Mouse (Mus musculus) gastrocnemius, postnatal 25 days (tissue): ENCODE measurements around the gene Fbxo11. TPM values are rescaled to one million over a fixed set of nuclear protein-coding genes. Genes with fewer than 3 reads are reported as not detected.
"Not testable (repeated sequence)": the region's sequence is repeated elsewhere in the genome, so short reads cannot be mapped to it uniquely, and the experiment has no call there.

Experiments
- DNase-seq: peaks from one replicate; pipeline ENCODE4 v3.0.0; 2022
- total RNA-seq, 2 experiments: library from RNA; stranded (reverse); gene quantifications; 1 replicate in 1 of 2; 2 replicates in 1 of 2; pipeline ENCODE4 v1.2.3; 2021

The Fbxo11 gene
- total RNA-seq, 2 experiments from 2014 or later, result 27.0 to 27.2 TPM

DNA sequence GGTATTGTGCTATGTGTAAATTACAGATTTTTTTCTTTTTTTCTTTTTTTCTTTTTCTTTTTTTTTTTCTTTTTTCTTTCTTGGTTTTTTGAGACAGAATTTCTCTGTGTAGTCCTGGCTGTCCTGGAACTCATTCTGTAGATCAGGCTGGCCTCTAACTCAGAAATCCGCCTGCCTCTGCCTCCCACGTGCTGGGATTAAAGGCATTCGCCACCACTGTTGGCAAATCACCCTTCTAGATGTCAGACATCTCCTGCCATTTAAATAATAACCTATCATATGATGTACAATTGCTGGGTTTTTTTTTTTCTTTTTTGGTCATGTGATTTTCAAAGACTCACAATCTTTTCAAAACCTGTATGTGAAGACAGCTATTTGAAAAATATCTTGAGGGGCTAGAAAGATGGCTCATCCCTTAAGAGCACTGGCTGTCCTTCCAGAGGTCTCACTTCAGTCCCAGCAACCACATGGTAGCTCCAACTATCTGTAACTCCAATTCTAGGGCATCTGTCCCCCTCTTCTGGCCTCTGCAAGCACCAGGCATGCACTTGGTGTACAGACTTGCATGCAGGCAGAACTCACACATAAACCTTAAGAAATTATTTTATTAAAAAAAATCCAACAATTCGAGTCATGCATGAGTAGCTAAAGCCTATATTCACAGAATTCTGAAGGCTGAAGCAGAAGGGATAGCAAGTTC is 2.3 kb upstream of the Fbxo11 start:
- DNase-seq, result no peak

DNA sequence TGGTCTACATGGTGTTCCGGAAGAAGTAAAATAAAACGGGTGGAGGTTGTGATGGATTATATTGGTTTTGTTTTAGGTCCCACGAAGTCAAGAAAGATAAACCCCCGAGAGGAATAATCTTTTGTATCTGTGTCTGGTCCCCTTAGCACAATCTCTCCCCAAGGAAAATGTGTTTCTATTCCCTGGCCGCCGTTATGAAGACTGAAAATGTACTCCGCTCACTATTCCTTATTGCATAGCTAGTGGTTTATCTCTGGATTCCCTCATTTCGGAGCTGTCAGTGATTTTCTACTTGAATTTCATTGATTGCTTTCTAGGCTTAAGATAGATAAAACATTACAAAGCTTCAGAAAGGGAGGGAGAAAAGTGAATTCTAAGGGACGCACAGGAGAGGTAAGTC is 1.7 kb upstream of the Fbxo11 start:
- no peak for DNase-seq

DNA sequence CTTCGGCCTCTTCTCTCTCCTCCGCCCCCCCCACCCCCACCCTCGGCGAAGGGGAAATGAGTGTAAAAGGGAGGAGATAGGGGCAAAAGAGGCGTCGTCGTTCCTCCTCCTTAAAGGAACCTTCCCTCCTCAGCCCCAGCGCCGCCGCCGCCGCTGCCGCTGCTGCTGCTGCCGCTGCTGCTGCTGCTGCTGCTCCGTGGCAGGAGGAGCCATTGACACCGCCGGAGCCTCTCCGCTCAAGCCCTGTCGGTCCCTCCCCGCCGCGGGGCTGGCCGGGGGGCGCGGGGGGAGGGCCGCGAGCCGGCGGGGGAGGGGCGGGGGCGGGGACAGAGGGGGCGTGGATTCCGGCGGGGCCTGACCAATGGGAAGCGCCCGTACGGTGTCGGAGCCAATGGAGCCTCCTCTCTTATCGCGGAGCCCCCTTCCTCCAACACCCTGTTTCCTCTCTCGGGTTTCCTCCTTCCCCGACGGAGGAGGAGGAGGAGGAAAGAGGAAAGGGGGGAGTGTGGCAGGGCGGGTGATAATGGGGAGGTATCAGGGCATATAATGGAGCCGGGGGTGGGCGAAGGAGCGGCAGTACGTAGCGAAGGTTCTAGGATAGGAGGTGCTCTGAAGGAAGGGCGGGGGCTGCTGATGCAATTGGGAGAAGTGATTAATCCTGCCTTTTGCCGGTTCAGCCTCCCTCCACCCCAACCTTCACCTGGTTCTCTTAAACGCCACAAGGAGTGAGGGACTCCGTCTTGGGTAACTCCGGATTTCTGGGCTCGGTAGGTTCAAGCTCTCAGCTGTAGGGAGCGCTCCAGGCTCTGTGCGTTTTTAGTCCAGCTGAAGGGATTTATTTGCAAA is 933 bp upstream of the Fbxo11 start:
- DNase-seq, result peak; percentile 97

DNA sequence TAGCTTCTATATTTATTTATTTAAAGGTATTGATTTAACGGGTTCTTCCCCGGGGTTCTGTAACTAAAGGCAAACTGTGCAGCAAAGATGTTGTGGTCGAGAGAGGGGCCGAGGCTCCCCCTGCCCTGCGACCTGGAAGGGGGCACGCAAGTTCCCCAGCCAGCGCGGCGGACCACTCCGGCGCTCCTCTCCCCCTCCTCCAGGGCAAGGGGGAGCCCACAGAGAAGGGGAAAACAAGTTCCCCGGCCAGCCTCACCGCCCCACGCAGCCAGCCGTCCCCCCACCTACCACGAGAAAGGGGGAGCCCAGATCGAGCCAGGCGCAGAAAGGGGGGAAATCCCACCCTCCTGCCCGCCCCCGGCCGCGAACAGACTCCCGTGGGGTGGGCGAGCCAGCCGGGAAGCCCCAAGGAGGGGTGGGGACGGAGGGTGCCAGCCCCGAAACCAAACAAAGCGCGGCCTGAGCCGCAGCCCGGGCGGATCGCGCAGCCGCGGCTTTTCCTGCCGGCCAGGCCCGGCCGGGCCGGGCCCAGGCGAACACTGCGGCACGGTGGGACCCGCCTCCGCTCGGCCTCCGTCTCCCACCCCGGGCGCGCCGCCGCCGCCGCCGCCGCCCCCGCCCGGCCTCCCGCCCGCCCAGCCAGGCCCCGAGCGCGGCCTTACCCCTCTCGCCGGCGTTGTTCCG is 602 bp downstream of the Fbxo11 start:
- peak; percentile 64 for DNase-seq

DNA sequence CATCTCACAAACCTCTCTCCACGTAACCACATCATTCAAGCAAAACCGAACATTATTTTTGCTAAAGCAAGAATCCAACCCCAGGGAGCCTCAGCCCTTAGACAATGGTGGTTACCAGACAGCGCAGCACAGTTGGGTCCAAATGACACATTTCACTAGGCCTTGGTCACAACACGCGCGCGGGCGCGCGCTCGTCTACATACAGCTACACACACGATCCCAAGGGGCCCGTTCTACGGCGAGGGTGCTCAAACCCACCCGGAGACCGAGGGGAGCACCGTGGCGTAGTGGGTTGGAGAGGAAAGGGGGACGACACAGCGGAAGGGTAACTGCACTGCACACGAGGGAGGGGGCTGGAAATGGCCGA is 1.1 kb downstream of the Fbxo11 start:
- peak; percentile 36 for DNase-seq

DNA sequence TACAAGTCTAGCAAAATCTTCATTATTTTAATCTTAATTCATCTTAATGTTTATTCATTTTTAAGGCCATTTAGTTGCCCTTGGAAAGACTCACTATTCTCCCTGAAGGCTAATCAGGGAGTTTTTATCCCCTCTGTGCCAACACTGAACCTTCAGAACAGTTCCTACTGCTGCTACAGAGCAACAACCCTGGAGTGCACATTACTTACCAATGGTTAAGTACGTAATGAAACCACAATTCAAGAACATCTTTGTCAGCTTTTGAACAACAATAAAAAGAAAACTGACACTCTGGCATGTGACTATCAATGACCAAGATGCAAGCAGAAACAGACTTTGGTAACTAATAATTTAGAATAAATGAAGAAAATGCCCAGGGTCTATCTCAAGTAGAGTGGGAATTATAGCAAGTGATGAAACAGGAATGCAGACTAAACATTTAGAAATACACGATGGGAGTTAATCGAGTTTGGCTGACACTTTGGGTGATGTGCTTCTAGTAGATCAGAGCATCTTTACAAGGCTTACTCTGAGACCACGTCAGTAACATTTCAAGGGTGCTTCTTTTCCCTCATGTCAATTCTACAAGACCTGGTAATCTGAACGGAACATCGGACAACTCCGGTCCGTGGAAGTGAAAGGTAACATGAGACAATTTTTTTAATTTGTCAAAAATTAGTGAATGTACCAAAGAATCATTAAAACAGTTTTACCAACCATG is 2.1 kb downstream of the Fbxo11 start:
- no peak for DNase-seq

DNA sequence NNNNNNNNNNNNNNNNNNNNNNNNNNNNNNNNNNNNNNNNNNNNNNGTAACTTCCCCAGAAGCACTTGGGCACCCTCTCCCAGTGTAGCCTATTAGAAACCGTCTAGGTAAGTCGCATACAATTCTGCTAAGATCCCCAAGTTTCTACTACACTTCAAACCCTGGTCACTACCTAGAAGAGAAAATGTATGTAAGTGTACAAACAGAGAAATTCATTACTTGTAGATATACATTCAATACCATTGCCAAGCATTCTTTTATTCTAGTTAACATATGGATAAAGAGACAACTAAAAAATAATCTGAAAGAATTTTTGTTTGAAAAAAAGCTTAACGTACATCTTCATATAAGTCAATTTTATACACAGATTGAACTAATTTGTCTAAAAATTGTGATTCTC is 3.1 kb downstream of the Fbxo11 start:
- no peak for DNase-seq

DNA sequence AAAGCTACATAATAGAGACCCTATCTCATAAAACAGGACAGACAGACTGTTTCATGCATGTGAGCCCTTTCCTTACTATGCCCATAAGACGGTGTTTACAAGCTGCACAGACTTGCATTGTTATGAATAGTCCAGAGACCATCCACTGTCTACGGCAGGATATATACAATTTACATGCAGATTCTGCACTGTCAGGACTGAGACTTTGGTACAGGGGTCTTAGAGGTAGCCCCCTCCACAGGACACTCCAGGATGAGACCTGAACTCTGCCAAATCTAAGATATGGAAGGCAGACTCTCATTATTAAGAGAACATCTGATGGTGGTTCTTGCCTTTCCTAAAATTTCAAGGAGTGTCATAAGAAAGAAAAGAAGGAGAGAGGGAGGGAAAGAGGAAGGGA is 6.8 kb downstream of the Fbxo11 start:
- DNase-seq, result no peak

DNA sequence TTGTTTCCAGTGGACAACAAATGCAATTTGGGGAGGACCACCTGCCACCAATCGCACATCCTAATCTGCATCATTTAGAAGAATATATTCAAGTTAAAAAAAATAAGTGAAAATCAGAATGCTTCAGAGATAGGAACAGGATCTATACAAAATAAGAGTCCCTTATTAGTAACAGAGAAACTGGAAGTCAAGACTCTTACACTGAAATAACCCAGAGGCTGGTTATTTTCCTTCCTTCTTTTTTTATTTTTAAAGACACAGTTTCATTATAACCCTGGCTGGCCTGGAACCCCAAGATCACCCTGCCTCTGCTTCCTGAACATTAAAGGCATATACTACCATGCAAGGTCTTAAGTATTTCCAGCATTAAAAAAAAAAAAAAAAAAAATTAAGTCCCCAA is 7.2 kb downstream of the Fbxo11 start:
- no peak for DNase-seq

DNA sequence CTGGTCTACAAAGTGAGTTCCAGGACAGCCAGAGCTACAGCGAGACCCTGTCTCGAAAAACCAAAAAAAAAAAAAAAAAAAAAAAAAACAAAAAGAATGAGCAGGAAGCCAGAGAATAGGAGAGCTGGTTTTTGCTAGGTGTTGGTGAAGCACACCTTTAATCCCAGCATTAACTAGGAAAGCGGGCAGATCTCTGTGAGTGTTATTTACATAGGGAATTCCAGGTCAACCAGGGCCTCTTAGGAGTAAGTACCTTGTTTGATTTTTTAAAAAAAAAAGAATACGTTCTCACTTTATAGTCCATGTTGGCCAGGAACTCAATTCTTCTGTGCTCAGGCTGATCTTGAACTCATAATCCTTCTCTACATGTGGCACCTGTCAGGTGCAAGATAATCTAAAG is 13.4 kb downstream of the Fbxo11 start:
- no peak for DNase-seq

DNA sequence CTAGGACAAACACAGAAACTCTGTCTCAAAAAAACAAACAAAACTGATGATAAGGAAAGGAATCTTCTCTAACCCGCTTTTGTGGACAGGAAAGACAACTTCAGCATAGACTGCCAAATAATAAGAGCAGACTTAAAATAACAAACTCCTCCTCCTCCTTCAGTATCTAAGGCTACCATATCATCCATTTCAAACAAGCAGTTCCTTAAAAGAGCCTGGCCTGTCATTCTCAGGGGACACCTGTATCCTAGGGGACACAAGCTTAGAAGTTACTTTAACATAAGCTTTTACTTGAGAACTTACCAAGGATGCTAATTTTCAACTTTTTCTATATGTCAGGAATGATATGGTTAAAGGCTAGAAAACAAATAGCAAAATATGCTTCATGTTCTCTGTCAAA is 14.2 kb downstream of the Fbxo11 start:
- no peak for DNase-seq

DNA sequence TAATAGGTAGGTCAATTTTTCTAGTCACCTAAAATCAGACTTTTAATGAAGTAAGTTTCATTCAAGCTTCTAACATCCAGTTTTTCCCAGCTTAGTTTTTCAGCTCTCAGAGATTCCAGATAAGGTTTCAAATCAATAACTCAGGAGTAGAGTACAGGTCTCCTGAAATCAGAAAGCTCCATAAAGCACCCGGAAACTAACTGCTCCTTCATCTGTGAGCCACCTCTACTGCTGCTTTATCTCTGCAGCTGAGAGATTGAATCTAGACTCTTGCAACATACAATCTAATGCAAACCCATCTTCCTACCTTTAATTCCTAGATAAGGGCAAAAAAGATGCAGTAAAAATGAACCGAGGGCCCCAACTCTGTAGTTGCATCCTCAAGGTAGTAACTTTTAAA is 14.8 kb downstream of the Fbxo11 start:
- no peak for DNase-seq

DNA sequence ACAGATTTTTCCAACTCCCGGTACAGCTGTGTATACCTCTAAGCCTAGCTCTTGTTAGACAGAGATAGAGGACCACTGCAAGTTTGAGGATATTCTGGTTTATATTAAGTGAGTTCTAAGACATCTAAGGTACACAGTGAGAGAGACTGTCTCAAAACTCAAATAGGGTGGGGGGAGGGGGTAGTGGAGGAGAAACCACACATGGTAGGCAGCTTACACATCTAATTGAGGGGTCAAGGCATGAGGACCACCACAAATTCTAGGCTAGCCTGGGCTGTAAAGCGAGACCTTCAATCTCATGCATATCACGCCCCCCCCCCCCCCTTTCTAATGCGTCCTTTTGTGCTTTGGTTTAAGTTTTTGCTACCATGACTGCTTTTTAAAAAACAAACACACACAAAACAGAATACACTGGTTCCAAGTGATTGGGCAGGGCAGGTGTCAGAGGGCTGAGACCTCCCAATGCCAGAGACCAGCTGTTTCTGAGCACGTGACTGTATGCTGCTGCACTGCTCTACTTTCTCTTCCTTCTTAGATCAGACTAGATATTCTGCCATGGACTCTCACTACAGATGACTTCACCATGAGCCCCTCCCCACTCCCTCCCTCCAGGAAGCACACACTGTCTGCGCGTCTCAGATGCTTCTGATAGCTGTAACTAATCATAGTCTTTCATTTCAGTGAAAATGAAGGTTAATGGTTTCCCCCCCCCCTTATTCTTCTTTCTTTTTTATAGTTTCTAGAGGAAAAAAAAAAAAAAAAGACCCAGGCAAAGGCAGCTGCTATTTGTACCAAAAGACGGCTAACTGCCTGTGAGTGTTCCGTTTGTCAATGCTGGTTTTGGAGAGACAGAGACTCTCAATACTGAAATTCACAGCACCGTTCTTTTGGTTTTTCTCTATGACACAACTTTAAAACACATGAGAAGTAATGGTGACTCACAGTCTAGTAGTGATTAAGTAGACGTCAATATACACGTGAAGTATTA is 22.7 kb downstream of the Fbxo11 start:
- peak; percentile 38 for DNase-seq

DNA sequence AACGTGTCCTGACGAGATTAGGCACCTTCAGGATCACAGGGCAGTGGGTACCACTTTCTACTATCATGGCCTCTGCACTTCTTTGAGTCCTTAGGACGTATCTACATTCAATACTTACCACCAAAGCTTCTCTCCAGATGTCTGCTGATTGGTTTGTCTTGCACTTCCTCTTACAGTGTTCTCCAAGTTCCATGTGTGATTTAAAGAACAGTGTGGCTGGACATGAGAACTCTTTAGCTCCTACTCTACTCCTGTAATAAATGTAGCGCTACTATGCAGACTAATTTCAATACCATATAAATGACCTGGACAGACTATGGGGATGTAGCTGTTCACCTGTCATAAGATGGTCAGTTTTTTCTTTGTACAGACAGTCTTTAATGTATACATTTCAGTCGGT is 24.3 kb downstream of the Fbxo11 start:
- DNase-seq, result no peak

DNA sequence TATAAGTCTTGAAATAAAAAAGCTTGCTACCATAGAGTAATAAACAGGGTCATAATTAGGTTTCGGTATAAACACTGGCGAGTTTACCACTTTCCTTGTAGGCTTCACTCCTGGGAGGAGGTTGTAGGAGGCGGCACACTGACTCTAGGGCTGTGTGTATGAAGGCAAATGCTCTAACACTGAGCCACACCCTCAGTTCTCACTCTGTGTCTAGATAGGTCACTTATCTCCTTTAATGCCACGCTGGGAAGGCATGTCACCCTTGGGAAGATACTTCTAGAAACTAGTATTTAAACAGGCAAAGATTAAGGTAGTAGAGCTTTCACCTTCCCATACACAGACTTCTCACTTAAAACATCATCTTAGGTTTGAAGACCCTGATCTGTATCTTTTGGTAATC is 30.7 kb downstream of the Fbxo11 start:
- no peak for DNase-seq

DNA sequence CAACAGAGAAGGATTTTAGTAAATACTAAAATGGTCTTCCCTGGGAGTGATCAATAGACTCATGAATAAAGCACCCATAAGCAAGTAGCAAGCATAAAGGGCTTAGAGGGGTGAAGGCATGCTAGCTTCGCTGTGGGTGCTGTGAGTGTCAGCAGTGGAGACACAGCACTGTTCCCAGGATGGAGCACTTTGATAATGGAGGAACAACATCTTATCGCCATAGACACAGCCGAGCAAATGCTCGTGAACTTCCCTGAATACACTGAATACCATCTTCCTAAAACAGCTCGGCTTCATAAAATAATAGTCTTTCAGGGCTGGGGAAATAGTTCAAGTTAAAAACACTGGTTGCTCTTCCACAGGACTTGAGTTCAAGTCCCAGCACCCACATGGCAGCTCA is 33.3 kb downstream of the Fbxo11 start:
- DNase-seq, result no peak

DNA sequence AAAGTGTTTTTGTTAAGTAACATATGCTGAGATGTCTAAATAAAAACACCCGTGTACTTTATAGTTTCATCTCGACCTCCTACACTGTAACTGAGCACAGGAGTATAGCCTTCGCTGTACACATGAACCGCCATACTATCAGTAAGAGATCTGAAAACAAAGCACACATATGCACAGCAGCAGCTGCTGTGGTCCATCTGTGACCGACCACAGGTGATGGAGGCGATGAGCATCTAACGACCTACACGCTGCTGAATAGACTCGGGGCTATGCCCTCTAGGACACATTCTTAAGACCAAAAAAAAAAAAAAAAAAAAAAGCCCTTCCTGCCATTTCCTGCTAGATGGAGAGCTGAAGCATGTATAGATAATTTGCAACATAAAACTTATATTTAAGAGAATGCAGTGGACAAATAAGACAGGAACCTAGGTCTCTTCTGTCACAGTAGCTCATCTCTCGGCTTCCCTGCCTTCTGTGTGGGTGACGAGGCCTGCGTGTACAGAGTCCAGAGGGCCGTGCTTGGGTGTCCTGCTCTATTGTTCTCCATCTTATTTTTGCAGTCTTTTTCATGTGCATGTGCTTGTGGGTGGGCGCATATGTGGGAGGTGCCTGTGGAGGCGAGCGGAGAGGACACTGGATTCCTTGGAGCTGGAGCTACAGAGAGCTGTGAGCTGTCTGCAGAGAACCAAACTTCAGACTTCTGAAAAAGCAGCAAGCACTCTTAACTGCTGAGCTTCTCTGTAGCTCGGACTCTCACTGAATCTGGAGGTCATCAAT is 35.7 kb downstream of the Fbxo11 start:
- DNase-seq, result no peak

DNA sequence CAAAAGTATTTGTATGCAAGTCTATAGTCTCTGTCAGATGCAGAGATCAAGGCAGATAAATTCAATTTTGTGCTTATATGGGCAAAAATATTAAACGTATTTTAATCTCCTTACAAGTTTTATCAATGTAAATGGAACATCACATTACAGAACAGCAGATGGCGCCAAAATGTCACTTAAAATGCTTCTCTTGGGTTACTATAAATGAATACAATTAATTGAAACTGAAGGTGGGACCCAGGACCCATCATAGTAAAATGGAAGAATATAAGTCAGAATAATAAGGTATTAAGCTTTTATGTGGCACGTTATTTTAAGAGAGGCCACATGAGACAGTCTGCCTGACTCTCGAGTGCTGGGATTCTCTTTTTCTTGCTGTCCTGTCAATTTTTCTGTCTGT is 39.9 kb downstream of the Fbxo11 start:
- DNase-seq, result no peak

DNA sequence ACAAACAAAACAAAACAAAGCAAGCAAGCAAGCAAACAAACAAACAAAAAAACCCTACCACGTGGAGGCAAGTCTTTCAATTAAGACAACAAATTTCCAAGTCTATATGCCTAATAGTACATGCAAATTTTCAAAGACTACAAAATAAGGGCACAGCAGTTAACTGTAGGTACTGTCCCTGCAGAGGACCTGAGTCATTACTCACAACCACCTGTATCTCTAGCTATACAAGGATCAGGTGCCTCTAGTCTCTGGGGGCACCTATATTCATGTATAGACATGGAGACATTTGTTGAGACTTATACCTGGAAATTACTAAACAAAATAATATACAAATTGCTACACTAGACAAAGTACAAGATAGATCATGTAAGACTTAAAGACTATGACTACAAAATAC is 41.2 kb downstream of the Fbxo11 start:
- no peak for DNase-seq

DNA sequence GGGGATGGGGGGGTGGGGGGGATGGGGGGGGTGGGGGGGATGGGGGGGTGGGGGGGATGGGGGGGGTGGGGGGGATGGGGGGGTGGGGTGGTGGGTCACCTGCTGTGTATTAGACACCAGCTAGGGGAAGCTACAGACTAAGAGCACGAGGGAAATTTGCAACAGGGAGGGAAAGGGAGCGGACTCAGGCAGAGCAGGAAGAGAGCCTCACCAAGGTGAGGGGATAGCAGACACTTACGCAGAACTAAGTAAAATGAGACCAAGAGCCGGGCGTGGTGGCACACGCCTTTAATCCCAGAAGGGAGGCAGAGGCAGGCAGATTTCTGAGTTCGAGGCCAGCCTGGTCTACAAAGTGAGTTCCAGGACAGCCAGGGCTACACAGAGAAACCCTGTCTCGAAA is 49.1 kb downstream of the Fbxo11 start:
- not testable (repeated sequence) for DNase-seq

DNA sequence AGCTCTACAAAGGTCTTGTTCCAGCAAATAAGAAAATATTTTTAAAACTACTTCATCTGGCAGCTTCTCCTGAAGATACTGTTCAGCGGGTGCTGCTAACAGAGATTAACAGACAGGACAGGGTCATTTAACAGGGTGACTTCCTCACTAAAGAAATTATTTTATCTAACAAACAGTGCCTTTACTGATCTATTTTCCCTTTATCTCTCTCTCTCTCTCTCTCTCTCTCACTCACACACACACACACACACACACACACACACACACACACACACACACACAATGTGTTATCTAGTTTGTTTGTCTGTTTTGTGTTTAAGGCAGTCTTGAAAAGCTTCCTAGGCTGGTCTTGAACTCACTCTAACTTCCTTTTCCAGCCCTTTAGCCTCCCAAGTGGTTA is 50.6 kb downstream of the Fbxo11 start:
- DNase-seq, result no peak
